Mouse (Mus musculus) midbrain, embryonic 12.5 days (tissue): ENCODE measurements around the gene 4930579F01Rik. TPM values are rescaled to one million over a fixed set of nuclear protein-coding genes. Genes with fewer than 3 reads are reported as not detected.
"Not testable (repeated sequence)": the region's sequence is repeated elsewhere in the genome, so short reads cannot be mapped to it uniquely, and the experiment has no call there.

ENCODE experiments used
- ATAC-seq: fragments of 200-750 bp; cut with Nextera tagmentation; 2 replicates; pipeline ENCODE4 v1.8.0; 2017; ENCODE audit warnings: low read depth, moderate TSS enrichment, moderate library complexity; ENCODE audit not compliant: low FRiP score
- H3K27ac ChIP-seq: fragments of 300-500 bp; sonication (generic); replicated peaks from 2 replicates; pipeline ENCODE4 v1.5.1; 2016; ENCODE audit warnings: mild to moderate bottlenecking
- H3K27me3 ChIP-seq: fragments of 300-500 bp; sonication (generic); 2 replicates; pipeline ENCODE4 v1.6.1; 2016; ENCODE audit warnings: mild to moderate bottlenecking
- H3K36me3 ChIP-seq: fragments of 300-500 bp; sonication (generic); 2 replicates; pipeline ENCODE4 v1.6.1; 2016
- H3K4me1 ChIP-seq: fragments of 300-500 bp; sonication (generic); 2 replicates; pipeline ENCODE4 v1.6.1; 2016
- H3K4me2 ChIP-seq: fragments of 300-500 bp; sonication (generic); replicated peaks from 2 replicates; pipeline ENCODE4 v1.6.1; 2016; ENCODE audit warnings: mild to moderate bottlenecking, moderate library complexity
- H3K4me3 ChIP-seq: fragments of 300-500 bp; sonication (generic); 2 replicates; pipeline ENCODE4 v1.5.1; 2016; ENCODE audit warnings: mild to moderate bottlenecking
- H3K9ac ChIP-seq: fragments of 300-500 bp; sonication (generic); replicated peaks from 2 replicates; pipeline ENCODE4 v1.6.1; 2016; ENCODE audit warnings: mild to moderate bottlenecking, moderate library complexity
- H3K9me3 ChIP-seq: fragments of 300-500 bp; sonication (generic); 2 replicates; pipeline ENCODE4 v1.6.1; 2016; ENCODE audit warnings: mild to moderate bottlenecking
- WGBS: fragments of 180-500 bp; shearing (Covaris S2); methylation state at CpG from one replicate; pipeline ENCODE4 v1.1.7; 2016; 5-methylcytosine and 5-hydroxymethylcytosine counted together
- polyA plus RNA-seq: library from polyadenylated mRNA; unstranded; fragments of >200 nt; fragmentation: Nextera tagmentation; extraction: Ambion mirVana; gene quantifications from 2 replicates; pipeline ENCODE4 v1.2.1, GENCODE M21; 2016

The 4930579F01Rik gene
- polyA plus RNA-seq, 1 experiment from 2014 or later = not detected

- H3K27ac ChIP-seq = peak overlapping the region; percentile 99
- peak overlapping the region; percentile 39; the same call in 1 of the 2 replicates for H3K9ac ChIP-seq
- H3K4me2 ChIP-seq = peak overlapping the region; percentile 62
- H3K4me3 ChIP-seq = peak overlapping the region; percentile 71
- no peaks in the 10 kb centered on the region for H3K4me1 ChIP-seq
- no peaks in the 10 kb centered on the region for H3K36me3 ChIP-seq
- 10% methylated on average over 12 of the region's 12 CpGs for WGBS
- no peak for ATAC-seq
- H3K27me3 ChIP-seq = no peaks in the 10 kb centered on the region
- H3K9me3 ChIP-seq = no peaks in the 10 kb centered on the region
Observed at GRCm38 (mm10) chr3:138142733-138143314, 50.8 kb downstream of the 4930579F01Rik start.

- no peaks in the 10 kb centered on the region for H3K4me1 ChIP-seq
- 80% methylated on average over 4 of the region's 4 CpGs for WGBS
- no peak for ATAC-seq
- peak overlapping the region; percentile 10 for H3K4me3 ChIP-seq
- H3K4me2 ChIP-seq = peak overlapping the region; percentile 62
- H3K36me3 ChIP-seq = no peaks in the 10 kb centered on the region
- no peaks in the 10 kb centered on the region for H3K9me3 ChIP-seq
- no peaks in the 10 kb centered on the region for H3K27me3 ChIP-seq
- no peak overlapping the region for H3K27ac ChIP-seq
- 0 out of 2 replicates have a peak overlapping the region, but pooled peaks have one; percentile 39 for H3K9ac ChIP-seq
Observed at GRCm38 (mm10) chr3:138142052-138142732, 51.4 kb downstream of the 4930579F01Rik start.

DNA sequence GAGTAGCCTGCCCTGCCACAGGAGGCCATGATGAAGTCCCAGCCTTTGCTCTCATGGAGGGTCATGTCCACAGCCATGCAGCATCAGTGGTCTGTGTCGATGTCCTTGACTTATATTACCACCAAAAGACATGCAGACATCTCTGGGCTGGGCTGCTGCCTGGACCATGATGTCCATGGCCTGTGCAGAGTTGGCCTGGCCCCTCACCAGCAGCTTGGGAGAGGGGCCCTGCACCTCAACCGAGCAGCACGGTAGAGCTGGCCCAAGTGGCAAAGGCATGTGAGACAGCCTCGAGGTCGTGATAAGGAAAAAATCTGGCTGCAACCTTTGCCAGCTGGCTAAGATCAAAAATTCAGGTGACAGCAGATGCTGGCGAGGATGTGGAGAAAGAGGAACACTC lies 54.0 kb downstream of the 4930579F01Rik start:
- H3K4me2 ChIP-seq = no peak overlapping the region
- H3K4me3 ChIP-seq = no peak overlapping the region
- H3K27me3 ChIP-seq = no peaks in the 10 kb centered on the region
- no peak for ATAC-seq
- H3K9ac ChIP-seq = no peak overlapping the region
- H3K4me1 ChIP-seq = no peaks in the 10 kb centered on the region
- H3K36me3 ChIP-seq = no peaks in the 10 kb centered on the region
- no peaks in the 10 kb centered on the region for H3K9me3 ChIP-seq
- H3K27ac ChIP-seq = no peak overlapping the region
- WGBS = 90% methylated on average over 6 of the region's 6 CpGs

- not testable (repeated sequence) for H3K27me3 ChIP-seq, H3K9ac ChIP-seq, H3K4me3 ChIP-seq, ATAC-seq, H3K4me2 ChIP-seq, H3K36me3 ChIP-seq, H3K27ac ChIP-seq, H3K9me3 ChIP-seq, H3K4me1 ChIP-seq
- 95% methylated on average over 13 of the region's 13 CpGs for WGBS
Observed at GRCm38 (mm10) chr3:138138146-138138545, 55.5 kb downstream of the 4930579F01Rik start.

GRCm38 (mm10) chr3:138134528-138134927 lies 59.1 kb downstream of the 4930579F01Rik start:
- ATAC-seq = no peak
- Histone ChIP-seq H3K4me2 (no peak overlapping the region), H3K4me1 (peaks cover 11% of the 10 kb centered on the region), H3K9me3 (no peaks in the 10 kb centered on the region), H3K4me3 (no peak overlapping the region), H3K27me3 (no peaks in the 10 kb centered on the region), H3K36me3 (no peaks in the 10 kb centered on the region), H3K27ac (no peak overlapping the region), H3K9ac (no peak overlapping the region)
- 100% methylated on average over 1 of the region's 1 CpGs for whole genome bisulfite sequencing

DNA sequence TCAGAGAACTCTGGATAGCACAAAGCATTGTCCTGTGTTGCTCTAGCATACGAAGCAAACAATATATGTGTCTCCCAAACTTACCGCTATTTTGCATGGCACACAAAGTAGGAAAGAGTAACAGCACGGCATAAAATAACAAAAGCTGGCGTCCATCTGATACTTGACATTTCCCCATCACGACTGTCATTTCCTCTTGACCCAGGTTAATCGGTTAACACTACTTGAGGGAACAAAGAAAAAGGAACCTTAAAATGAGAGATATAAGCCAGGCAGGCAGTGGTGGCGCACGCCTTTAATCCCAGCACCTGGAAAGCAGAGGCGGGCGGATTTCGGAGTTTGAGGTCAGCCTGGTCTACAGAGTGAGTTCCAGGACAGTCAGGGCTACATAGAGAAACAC lies 59.7 kb downstream of the 4930579F01Rik start:
- H3K36me3 ChIP-seq = no peaks in the 10 kb centered on the region
- no peak overlapping the region for H3K27ac ChIP-seq
- ATAC-seq = no peak
- WGBS = 87% methylated on average over 11 of the region's 11 CpGs
- H3K4me3 ChIP-seq = no peak overlapping the region
- peaks cover 11% of the 10 kb centered on the region for H3K4me1 ChIP-seq
- no peak overlapping the region for H3K9ac ChIP-seq
- H3K9me3 ChIP-seq = no peaks in the 10 kb centered on the region
- no peak overlapping the region for H3K4me2 ChIP-seq
- no peaks in the 10 kb centered on the region for H3K27me3 ChIP-seq

GRCm38 (mm10) chr3:138133463-138133862 lies 60.2 kb downstream of the 4930579F01Rik start:
- Histone ChIP-seq H3K9ac (no peak overlapping the region), H3K36me3 (no peaks in the 10 kb centered on the region), H3K4me3 (no peak overlapping the region), H3K27ac (no peak overlapping the region), H3K27me3 (no peaks in the 10 kb centered on the region), H3K4me2 (no peak overlapping the region), H3K9me3 (no peaks in the 10 kb centered on the region), H3K4me1 (peaks cover 11% of the 10 kb centered on the region)
- ATAC-seq = no peak
- WGBS = 89% methylated on average over 8 of the region's 8 CpGs

DNA sequence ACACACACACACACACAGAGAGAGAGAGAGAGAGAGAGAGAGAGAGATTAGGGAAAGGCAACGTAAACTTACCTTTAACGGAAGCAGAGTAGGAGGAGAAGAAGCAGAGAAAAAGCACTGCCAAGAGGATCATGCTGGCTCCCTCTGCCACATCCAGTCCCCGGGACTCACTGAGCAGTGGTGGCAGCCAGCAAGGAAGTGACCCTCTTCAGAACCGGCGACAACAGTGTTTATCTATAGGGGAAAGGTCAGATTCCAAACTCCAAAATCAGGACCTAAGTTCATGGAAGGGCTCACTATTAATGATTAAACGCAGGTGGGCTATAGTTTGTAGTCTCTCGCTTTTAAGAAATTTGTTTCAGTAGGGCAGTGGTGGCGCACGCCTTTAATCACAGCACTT lies 62.5 kb downstream of the 4930579F01Rik start:
- no peaks in the 10 kb centered on the region for H3K36me3 ChIP-seq
- WGBS = 53% methylated on average over 9 of the region's 9 CpGs
- H3K27ac ChIP-seq = no peak overlapping the region

DNA sequence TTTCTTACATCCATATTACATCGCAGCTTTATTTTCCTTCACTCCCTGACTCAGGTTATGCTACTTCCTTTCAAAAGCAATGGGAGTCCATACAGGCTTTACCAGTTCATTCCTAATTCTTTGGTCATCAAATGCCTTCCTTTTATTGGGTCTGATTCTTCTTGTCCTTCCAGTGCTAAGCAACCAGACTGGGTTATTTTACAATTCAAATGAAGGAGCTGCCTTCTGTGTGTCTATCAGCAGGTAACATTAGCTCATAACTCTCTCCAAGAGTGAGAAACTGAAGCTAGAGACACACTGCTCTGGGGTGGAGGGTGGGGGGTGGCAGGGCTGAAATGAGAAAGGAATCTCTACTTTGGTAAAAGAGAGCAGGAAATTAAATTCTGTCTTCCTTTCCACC lies 62.9 kb downstream of the 4930579F01Rik start:
- Histone ChIP-seq H3K27me3 (no peaks in the 10 kb centered on the region), H3K4me1 (peaks cover 11% of the 10 kb centered on the region), H3K9ac (no peak overlapping the region), H3K4me3 (no peak overlapping the region), H3K36me3 (no peaks in the 10 kb centered on the region), H3K9me3 (no peaks in the 10 kb centered on the region), H3K27ac (no peak overlapping the region), H3K4me2 (no peak overlapping the region)
- 41% methylated on average over 1 of the region's 1 CpGs for WGBS
- ATAC-seq = no peak

More for the DNA sequence above, 62.5 kb downstream of the 4930579F01Rik start:
- Histone ChIP-seq H3K4me3 (no peak overlapping the region), H3K9me3 (no peaks in the 10 kb centered on the region), H3K9ac (no peak overlapping the region), H3K4me1 (peaks cover 11% of the 10 kb centered on the region), H3K4me2 (no peak overlapping the region), H3K27me3 (no peaks in the 10 kb centered on the region)
- no peak for ATAC-seq

DNA sequence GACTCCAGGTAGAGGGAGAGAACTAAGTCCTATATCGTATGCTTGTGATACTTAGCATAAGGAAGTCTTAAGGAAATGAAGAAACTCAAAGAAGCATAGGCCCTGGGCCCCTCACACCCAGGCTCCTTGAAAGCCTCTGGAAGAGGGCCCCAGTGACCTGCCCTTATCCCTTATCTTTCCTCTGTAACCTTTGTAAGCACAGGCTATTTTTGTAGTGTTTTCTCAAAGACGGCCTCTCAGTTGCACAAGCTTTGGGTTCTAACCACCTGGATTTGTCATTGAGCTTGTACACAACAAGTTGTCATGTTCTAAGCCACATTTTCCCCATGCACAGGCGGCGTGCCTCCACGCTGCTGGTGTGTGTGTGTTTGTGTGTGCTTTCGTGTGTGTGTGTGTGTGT lies 64.5 kb downstream of the 4930579F01Rik start:
- Histone ChIP-seq H3K9me3 (no peaks in the 10 kb centered on the region), H3K27ac (no peak overlapping the region), H3K4me3 (no peak overlapping the region), H3K27me3 (no peaks in the 10 kb centered on the region), H3K4me1 (peaks cover 11% of the 10 kb centered on the region), H3K4me2 (no peak overlapping the region), H3K9ac (no peak overlapping the region), H3K36me3 (no peaks in the 10 kb centered on the region)
- WGBS = 90% methylated on average over 6 of the region's 6 CpGs
- ATAC-seq = no peak

- H3K27me3 ChIP-seq = no peaks in the 10 kb centered on the region
- no peak overlapping the region for H3K4me3 ChIP-seq
- H3K9me3 ChIP-seq = no peaks in the 10 kb centered on the region
- no peaks in the 10 kb centered on the region for H3K4me1 ChIP-seq
- no peaks in the 10 kb centered on the region for H3K36me3 ChIP-seq
- H3K4me2 ChIP-seq = no peak overlapping the region
- H3K27ac ChIP-seq = no peak overlapping the region
- 93% methylated on average over 10 of the region's 10 CpGs for WGBS
- H3K9ac ChIP-seq = no peak overlapping the region
- no peak for ATAC-seq
Observed at GRCm38 (mm10) chr3:138123842-138124241, 69.8 kb downstream of the 4930579F01Rik start.

DNA sequence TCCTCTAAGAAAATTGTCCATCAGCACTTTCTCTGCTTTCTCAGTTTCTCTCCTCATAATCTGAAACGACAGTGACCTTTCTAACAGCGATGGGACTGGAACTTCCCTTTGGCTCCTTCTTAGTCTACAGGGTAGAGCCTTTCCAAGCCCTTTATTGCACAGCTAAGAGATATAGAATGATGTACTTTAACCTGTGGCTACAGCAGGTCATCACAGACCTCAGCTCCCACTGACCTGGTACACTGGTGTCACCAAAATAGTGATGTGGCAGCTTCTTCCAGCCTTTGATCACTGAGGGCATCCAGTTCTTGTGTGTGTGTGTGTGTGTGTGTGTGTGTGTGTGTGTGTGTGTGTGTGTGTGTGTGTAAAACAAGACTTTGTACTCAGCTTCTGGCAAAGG lies 72.2 kb downstream of the 4930579F01Rik start:
- WGBS = 90% methylated on average over 2 of the region's 2 CpGs
- H3K9me3 ChIP-seq = no peaks in the 10 kb centered on the region
- no peaks in the 10 kb centered on the region for H3K4me1 ChIP-seq
- no peak overlapping the region for H3K4me3 ChIP-seq
- no peak overlapping the region for H3K4me2 ChIP-seq
- no peak overlapping the region for H3K9ac ChIP-seq
- H3K27ac ChIP-seq = no peak overlapping the region
- no peaks in the 10 kb centered on the region for H3K36me3 ChIP-seq
- ATAC-seq = no peak
- no peaks in the 10 kb centered on the region for H3K27me3 ChIP-seq
